Mouse (Mus musculus): ENCODE results near the gene Usp20.
"Not testable (repeated sequence)": the region's sequence is repeated elsewhere in the genome, so short reads cannot be mapped to it uniquely, and the experiment has no call there.

Usp20 gene

DNA sequence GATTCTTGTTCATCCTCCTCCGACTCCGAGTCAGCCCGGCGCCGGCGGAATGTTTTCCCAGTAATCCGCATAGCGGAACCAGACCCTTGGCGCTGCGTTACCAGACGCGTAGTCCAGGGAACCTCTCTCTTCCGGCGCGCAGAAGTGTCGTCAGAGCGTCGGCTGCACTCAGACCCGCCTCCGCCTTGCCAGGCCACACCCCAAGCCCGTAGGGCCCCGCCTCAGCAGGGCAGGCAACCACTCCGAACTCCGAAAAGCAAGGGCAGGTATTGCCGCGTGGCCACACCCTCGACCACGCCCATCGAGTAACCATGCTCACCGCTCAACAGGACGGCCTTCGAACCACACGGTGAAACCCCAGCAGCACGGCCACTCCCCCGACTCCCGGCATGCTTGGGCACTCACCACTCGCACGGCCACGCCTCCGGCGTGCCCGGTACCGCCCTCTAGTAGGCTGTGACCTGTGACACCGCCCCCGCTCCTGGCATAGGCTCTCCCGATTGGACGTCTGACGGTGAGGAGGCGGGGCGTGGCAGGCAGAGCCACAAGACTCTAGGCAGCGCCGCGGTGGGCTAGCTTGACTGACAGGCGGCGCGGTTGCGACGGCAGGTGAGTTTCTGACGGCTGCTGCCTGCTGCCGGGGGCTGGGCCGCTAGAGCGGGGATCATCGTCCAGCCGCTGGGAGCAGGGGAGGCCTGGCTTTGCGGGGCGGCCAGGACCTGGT lies at the start of gene Usp20, which contains the start of gene BC005624:
Gene Usp20 (plus strand): TSS at position 490 of the 724 bp plus-strand sequence.
Gene BC005624 (minus strand): TSS at position 412 of the 724 bp plus-strand sequence.
- DNase-seq (ENCODE audit: low spot score in 2 of 2): peak; percentile 98 to 99

DNA sequence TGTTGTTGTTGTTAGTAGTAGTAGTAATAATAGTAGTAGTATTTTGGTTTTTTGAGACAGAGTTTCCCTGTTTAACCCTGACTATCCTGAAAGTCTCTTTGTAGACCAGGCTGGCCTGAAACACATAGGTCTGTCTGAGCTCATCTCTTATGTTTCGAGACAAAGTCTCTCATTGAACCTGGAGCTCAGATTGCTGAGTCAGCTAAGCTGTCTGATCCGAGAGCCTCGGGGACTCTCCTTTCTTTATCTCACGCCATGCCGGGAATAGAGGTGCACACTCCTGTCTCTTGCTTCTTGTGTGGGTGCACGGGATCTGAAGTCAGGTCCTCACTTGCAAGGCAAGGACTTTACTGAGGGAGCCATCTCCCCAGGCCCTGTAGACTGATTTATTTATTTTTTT lies 49.0 kb upstream of the Usp20 start:
- DNase-seq (ENCODE audit: low spot score in 2 of 2): no peak

DNA sequence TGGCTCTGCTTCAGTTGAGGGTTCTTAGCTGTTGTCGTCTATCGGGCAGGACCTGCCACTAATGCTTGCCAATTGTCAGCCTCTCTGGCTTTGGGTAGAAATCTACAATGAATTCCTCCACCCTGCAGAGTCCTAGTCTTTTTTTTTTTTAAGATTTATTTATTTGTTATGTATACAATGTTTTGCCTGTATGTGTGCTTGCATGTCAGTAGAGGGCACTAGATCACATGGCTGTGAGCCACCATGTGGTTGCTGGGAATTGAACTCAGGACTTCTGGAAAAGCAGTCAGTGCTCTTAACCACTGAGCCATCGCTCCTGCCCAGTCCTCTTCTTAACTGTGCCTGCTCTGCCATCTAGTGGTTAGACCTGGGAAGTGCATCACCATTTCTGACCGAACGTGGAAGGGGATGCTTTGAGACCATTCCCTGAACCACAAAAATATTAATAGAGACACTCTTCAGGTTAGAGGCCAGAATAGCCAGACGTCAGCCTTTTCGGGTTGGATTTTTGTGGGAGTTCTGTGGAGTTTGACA lies 48.1 kb upstream of the Usp20 start:
- peak; percentile 44 to 69 for DNase-seq (ENCODE audit: low spot score in 2 of 2)

DNA sequence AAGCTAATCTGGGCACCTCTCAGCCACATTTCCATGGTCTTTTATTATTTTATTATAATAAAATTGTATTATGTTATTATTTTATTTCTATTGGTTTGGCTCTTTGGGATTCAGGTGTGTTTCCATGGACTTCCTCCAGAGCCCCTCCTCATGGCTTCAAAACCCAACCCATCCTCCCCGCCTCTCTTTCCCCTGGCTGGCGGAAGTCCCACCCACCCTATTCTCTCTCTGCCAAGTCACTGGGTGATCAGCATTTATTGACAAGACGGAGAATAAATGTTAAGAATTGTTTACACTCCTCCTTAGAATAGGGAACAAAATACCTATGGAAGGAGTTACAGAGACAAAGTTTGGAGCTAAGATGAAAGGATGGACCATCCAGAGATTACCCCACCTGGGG lies 45.3 kb upstream of the Usp20 start:
- no peak for DNase-seq (ENCODE audit: low spot score in 2 of 2)

DNA sequence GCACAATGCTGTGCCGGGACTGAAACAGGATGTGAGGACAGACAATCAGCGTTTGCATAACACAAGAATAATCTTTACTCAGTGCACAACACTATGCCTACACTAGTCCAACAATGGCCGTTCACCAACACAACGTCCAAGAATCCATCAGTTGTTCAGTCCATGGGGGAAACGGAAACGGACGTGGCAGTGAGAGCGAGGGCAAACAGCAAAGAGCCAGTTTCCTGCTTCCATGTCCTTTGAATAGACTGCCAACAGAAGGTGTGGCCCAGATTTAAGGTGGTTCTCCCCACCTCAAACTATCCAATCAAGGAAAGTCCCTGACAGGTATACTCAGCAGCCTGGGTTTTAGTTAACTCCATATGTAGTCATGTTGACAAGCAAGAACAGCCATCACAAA lies 44.3 kb upstream of the Usp20 start:
- DNase-seq (ENCODE audit: low spot score in 2 of 2): no peak

DNA sequence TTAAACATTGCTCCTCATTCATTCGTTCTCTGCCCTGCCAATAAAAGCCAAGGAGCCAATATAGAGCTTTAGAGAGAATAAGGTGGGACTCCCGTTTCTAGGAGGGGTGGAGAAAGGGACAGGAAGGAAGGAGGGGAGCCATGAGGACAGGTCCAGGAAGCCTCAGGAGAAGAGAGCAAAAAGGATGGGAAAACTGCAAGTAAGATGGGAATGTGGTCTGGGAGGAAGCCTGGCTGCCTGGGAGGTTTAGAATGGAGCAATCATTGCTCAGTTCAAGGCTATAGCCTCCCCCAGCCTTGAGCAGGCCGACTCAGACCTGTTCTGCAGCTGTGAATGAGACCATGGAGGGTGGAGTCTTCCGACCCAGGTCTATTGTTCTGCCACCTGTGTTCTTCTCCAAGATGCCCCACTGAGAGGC lies 43.5 kb upstream of the Usp20 start:
- DNase-seq (ENCODE audit: low spot score in 2 of 2): no peak

DNA sequence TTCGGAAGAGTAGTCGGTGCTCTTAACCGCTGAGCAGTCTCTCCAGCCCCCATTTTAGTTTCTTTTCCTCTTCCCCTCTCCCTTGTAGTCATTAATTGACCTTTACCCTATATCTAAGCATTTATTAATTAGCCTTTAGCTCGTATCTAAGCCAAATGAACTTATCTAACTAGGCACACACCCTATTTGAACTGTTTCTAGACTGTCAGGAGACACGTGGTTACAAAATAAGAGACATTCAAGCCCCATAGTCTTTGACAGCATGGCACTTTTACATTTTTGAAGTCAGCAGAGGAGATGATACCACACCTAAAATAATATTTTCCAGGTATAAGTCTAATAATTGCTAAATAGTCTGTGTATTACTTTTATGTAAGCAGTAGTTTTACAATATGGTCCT lies 40.5 kb upstream of the Usp20 start:
- no peak for DNase-seq (ENCODE audit: low spot score in 2 of 2)

DNA sequence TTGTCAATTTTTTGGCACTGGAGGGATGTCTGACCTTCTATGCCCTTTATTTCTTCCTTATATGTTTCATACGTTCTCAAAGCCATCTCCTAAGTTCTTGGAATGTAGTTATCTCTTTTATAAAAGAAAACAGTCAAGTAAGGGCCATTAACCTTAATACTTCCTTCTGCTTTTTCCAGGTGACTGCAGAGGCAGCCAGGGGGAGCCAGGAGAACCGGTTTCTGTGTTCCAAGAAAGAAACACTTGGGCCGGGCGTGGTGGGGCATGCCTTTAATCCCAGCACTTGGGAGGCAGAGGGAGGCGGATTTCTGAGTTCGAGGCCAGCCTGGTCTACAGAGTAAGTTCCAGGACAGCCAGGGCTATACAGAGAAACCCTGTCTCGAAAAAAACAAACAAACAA lies 40.0 kb upstream of the Usp20 start:
- not testable (repeated sequence) for DNase-seq (ENCODE audit: low spot score in 2 of 2)

DNA sequence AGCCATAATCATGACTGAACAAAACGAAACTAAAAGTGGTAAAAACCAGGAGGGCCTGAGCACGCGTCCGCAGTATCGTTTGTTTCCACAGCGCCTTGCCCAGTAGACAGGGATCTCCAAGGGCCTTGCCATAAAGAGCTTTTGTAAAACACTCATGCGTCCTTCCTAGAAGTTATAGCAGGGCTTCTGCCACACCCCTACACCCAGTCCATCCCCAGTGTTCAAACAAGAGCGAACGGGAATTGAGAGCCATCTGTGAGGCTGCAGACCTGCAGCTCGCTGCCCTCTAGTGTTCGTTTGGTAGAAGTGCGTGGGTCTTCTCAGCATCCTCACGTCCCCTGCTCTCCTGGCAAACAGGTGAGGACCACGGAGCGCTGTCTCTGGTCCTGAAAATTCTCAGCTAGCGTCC lies 39.5 kb upstream of the Usp20 start:
- peak; percentile 25 to 53 for DNase-seq (ENCODE audit: low spot score in 2 of 2)

DNA sequence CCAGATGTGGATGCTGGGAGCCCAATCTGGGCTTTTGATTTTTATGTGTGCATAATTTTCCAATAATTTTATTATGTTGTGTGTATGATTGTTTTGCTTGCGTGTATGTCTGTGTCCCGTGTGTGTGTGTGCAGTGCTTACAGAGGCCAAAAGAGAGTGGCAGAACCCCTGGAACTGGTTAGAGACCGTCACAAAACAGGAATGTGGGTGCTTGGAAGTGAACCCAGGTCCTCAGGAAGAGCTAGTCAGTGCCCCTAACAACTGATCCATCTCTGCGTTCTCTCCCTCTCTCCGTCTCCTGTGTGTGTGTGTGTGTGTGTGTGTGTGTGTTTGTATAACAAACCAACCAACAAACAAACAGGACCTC lies 29.6 kb upstream of the Usp20 start:
- DNase-seq (ENCODE audit: low spot score in 2 of 2): no peak

DNA sequence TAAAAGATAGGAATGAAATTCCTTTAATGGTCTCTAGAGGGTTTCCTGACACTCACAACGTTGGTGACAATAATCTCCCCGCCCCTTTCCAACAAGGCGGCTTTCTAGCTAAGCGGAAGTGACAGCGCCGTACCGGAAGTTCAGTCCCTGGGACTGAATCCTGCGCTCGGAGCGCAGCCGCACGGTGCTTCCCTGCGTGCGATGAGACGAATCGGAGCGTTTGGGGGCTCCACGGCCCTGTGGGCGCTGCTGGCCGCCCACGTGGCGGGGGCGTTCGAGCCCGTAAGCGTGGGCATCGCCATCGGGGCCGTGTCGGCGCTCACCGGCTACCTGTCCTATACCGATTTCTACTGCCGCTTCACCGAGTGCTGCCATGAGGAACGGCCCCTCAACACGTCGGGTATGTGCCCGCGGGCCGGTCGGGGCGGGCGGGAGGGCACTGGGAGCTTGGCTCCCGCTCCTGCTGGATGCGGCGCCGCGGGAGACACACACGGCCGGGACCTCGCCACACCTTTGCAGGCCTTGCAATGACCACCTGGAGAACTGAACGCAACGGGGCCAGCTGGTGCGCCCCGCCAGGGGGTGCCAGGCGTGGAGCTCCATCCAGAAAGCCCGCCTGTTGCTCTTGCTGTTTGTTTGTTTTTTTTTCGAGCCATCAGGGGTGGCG lies 29.1 kb upstream of the Usp20 start, which contains the start of gene Tor1b:
Gene Tor1b (plus strand): TSS at position 136 of the 667 bp plus-strand sequence.
- DNase-seq (ENCODE audit: low spot score in 2 of 2): peak; percentile 57 to 73

DNA sequence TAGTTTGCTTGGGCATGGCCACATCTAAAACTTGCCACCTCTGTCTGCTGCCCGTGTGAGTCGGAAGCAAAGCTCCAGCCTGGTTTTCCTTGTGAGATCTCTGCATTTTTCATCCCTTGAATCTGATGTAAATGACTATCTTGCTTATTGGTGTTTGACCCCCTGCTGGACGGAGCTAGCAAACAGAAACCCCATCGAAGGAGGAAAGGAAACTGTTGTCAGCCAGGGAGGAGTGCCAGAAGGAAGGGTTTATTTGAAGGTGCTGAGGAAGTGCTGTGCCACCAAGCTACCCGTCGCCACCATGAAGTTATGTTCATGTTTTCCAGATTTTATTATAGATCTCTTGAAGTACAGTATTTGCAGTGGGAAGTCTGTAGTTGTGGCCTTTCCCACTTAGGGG lies 27.3 kb upstream of the Usp20 start:
- no peak for DNase-seq (ENCODE audit: low spot score in 2 of 2)

DNA sequence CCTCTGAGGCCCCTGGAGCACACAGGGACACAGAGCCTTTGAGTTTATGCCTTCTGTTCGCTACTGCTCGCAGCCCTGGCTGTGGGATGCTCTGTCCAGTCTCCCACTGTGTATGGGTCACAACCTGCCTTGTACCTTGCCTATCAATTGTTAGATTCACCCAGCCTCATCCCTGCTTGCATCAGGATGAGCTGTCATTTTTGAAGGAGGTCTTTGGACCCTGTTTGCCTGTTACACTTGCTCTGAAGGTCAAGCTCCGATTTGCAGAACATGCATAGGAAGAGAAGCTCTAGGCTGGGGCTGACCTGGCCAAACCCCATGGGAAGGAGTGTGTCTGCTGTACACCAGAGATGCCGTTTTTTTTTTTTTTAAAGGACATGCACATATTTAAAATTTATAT lies 24.6 kb upstream of the Usp20 start:
- no peak for DNase-seq (ENCODE audit: low spot score in 2 of 2)

DNA sequence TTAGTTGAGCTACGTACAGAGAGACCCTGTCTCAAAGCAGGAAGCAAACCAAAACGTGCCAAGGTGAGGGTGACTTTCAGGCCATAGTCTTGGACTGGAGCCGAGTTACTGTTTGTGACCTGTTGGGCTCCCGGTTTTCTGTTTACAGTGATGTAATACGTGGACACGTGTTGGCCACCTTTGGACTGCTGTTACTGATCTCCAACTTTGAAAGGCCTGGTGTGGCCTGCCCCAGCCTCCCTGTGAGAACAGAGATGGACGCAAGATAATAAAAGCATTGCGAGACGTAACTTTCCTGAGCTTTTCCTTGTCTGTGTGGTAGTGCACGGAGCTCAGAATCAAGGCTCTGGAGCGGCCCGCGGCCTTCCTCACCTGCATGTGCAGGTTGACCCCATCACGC lies 23.4 kb upstream of the Usp20 start:
- DNase-seq (ENCODE audit: low spot score in 2 of 2): no peak

DNA sequence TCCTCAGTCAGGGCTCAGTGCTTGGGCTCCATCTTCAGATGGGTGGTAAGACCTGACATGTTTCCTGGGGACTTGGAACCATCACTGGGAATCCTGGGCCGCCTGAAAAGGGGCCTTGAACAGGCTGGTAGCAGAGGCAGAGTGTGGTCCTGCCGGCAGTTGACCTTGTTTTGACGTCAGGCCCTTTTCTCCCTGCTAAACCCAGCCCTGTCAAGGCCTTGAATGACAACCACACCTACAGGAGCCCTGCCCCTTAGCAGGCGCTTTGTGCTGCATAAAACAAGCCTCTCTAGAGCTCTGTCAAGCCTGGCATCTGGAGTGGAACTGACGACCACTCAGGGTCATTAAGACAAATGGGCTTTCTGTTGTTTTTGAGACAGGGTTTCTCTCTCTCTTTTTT lies 22.2 kb upstream of the Usp20 start:
- no peak for DNase-seq (ENCODE audit: low spot score in 2 of 2)

DNA sequence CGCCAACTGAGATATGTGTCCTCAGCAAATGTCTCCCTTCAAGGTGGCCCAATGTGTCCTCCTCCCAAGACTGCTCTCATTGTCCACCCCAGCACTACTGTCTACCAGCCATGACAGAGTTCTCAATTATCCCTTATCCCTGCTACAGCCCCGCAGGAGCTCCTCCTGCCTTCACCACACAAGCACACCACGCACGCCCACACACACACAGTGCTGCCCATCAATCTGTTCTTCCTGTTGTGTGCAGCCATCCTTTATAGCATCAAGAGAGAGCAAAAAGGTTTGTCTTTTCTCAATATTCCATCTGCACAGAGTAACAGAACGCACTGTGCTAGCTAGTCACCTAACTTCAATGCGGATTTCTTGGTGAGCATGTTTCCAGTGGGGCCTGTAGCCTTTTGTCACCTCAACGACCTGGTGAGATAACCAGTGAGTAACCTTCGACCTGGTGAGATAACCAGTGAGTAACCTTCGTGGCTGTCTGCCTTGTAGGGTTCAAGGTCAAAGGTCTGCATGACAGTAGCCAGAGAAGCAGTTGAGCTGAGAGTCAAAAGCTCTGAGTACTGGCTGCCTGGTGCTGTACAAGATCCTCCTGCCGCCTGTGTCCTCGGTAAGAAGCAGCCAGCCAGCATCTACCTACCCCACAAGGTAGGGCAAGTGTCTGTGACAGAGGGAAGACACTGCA lies 19.4 kb upstream of the Usp20 start:
- DNase-seq (ENCODE audit: low spot score in 2 of 2): no peak

DNA sequence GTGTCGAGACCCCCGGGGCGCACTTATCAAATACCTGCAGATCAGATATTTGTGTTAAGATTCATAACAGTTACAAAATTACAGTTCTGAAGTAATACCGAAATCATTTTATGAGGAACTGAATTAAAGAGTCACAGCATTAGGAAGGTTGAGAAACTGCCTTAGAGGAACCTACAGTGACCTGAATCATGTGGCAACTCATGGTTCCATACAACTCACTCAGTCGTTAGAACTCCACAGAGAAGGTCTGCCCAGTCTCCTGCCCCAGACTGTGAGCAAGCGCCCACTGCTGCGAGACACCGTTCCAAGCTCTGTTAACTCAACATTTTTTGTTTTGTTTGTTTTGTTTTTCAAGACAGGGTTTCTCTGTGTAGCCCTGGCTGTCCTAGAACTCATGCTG lies 16.5 kb upstream of the Usp20 start:
- no peak for DNase-seq (ENCODE audit: low spot score in 2 of 2)

DNA sequence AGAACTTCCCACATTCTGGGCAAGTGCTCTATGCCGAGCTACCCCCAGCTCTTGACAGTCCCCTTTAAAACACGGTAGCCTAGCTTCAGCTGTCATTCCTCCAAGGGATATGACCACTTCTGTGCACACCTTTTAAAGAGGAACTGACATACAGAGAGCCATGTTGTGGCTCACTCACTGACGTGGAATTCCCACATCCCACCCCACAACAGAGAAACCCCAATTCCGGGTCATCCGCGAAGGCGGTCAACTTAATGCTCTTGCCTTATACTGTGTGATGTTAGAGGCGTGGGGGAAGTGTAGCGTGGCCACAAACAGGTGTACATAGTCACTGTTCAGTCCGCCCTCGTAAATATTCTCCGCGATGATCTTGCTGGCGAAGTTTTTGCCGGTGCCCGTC lies 15.3 kb upstream of the Usp20 start:
- DNase-seq (ENCODE audit: low spot score in 2 of 2): no peak

DNA sequence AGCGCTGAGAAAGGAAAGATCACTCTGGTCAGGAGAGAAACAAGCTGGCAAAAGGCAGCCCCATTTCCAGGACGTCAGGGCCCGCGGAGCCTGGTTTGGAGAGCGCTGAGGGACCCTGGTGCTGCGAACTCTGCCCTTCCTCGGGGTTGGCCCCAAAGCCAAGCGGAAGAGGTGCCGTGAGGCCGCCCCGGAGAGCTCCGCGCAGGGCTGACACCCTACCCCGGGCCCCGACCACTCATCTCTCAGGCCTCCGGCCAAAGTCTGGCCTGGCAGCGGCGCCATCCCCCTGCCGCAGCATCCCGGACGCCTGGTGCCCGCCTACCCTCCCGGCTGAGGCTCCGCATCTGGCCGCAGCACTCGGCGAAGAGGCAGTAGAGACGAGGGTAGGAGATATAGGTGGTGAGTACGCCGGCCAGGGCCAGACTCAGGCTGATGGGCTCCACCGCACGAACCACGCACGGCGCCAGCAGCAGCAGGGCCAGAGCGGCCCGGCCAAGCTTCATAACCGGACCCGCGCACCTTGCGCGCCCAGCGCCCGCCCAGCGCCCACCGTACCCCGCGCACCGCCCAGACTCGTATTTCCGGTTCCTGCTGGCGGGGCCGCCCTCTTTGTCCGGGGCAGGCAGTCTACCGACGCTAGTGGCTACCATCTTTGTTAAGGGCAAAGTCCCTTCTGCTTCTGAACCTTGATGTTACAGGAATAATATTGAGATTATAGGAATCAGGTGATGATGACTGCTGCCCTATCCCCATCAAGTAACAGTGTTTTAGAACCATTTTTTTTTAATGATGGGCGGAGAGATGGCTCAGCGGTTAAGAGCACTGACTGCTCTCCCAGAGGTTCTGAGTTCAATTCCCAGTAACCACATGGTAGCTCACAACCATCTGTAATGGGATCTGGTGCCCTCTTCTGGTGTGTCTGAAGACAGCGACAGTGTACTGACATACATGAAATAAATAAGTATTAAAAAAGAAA lies 14.4 kb upstream of the Usp20 start, which contains the start of gene Tor1a:
Gene Tor1a (minus strand): TSS at position 582 of the 976 bp plus-strand sequence.
- DNase-seq (ENCODE audit: low spot score in 2 of 2): peak; percentile 72 to 81

DNA sequence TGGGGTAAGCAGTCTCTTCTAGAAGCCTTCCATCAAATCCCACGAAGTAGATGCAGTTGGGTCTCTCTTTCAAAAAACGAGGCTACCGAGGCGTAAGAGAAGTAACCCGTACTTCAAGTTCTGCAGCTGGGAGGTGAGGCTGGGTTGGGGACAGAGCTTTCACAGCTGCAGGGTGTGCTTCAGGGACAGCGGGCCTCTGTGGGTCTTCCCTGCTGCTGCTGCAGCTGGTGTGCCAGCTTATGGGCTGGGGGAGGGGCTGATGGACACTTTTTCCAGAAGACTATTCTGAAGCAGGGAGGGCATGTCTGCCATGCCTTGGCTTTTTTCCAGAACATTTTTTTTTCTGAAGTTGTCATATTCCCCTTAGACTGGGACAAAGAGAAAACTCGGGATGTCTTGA lies 945 bp downstream of the Usp20 start:
- no peak for DNase-seq (ENCODE audit: low spot score in 2 of 2)

All from spleen, postnatal 14 days (tissue).